Mouse (Mus musculus) midbrain, embryonic 13.5 days (tissue): ENCODE results near the gene Tmem43. TPM values are rescaled to one million over a fixed set of nuclear protein-coding genes. Genes with fewer than 3 reads are reported as not detected.
"Not testable (repeated sequence)": the region's sequence is repeated elsewhere in the genome, so short reads cannot be mapped to it uniquely, and the experiment has no call there.

Experiments
- ATAC-seq: fragments of 200-750 bp; cut with Nextera tagmentation; 2 replicates; pipeline ENCODE4 v1.8.0; 2017; ENCODE audit warnings: mild to moderate bottlenecking, moderate TSS enrichment, moderate library complexity
- H3K27ac ChIP-seq: fragments of 300-500 bp; sonication (generic); 2 replicates; pipeline ENCODE4 v1.5.1; 2015; ENCODE audit warnings: inconsistent platforms, mild to moderate bottlenecking, moderate library complexity
- H3K27me3 ChIP-seq: fragments of 300-500 bp; sonication (generic); 2 replicates; pipeline ENCODE4 v1.6.1; 2015; ENCODE audit warnings: mild to moderate bottlenecking, inconsistent platforms
- H3K36me3 ChIP-seq: fragments of 300-500 bp; sonication (generic); 2 replicates; pipeline ENCODE4 v1.6.1; 2015; ENCODE audit warnings: mild to moderate bottlenecking, inconsistent platforms
- H3K4me1 ChIP-seq: fragments of 300-500 bp; sonication (generic); replicated peaks from 2 replicates; pipeline ENCODE4 v1.6.1; 2015; ENCODE audit warnings: inconsistent platforms
- H3K4me2 ChIP-seq: fragments of 300-500 bp; sonication (generic); replicated peaks from 2 replicates; pipeline ENCODE4 v1.6.1; 2015; ENCODE audit warnings: moderate library complexity, mild to moderate bottlenecking, inconsistent platforms
- H3K4me3 ChIP-seq: fragments of 300-500 bp; sonication (generic); replicated peaks from 2 replicates; pipeline ENCODE4 v1.5.1; 2015; ENCODE audit warnings: mild to moderate bottlenecking, inconsistent platforms
- H3K9ac ChIP-seq: fragments of 300-500 bp; sonication (generic); replicated peaks from 2 replicates; pipeline ENCODE4 v1.6.1; 2015; ENCODE audit warnings: mild to moderate bottlenecking, inconsistent platforms
- H3K9me3 ChIP-seq: fragments of 300-500 bp; sonication (generic); 2 replicates; pipeline ENCODE4 v1.6.1; 2016; ENCODE audit warnings: mild to moderate bottlenecking, inconsistent platforms
- WGBS: fragments of 180-500 bp; shearing (Covaris S2); methylation state at CpG from one replicate; pipeline ENCODE4 v1.1.7; 2015; 5-methylcytosine and 5-hydroxymethylcytosine counted together
- polyA plus RNA-seq: library from polyadenylated mRNA; unstranded; fragments of >200 nt; fragmentation: Nextera tagmentation; extraction: Ambion mirVana; gene quantifications from 2 replicates; pipeline ENCODE4 v1.2.1, GENCODE M21; 2015

Gene Tmem43
- polyA plus RNA-seq, 1 experiment from 2014 or later: 48.4 TPM

DNA sequence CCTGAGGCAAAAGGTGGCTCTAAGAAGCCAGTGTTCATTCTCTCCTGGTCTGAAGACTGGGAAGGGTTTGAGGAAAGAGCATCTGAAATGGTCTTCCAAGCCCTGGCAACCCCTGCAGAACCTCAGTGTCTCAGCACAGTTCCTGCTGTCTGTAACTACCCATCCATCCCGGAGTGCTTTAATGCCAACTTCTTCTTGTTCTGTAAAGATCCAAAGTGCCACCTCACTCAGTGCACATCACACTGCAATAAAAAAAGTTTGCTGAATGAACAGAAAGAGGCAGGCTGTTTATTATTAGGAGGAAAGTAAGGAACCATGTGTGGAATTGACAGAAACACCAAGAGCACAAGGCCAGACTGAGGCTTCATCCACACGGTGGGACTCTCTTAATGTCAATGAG, 2.8 kb upstream of the Tmem43 start:
- H3K4me3 ChIP-seq: no peak overlapping the region
- no peaks in the 10 kb centered on the region for H3K9me3 ChIP-seq
- no peak overlapping the region for H3K4me2 ChIP-seq
- H3K27ac ChIP-seq: no peak overlapping the region
- H3K4me1 ChIP-seq: peaks cover 30% of the 10 kb centered on the region
- H3K27me3 ChIP-seq: no peaks in the 10 kb centered on the region
- no peak overlapping the region for H3K9ac ChIP-seq
- 91% methylated on average over 2 of the region's 2 CpGs for WGBS
- H3K36me3 ChIP-seq: peaks cover 22% of the 10 kb centered on the region
- ATAC-seq: no peak

DNA sequence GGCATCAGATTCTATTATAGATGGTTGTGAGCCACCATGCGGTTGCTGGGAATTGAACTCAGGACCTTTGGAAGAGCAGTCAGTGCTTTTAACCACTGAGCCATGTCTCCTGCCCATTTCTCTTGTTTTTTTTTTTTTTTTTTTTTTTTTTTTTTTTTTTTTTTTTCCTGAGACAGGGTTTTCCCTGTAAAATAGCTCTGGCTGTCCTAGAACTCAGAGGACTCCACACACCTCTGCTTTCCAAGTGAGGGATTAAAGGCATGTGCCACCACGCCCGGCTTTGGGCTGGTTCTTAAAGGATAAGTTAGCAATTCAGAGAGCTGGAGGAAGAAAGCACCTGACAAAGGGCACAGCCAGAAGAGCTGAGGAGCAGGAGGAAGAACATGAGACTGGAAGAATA, 2.1 kb upstream of the Tmem43 start:
- Histone ChIP-seq H3K4me1 (peaks cover 30% of the 10 kb centered on the region), H3K36me3 (peaks cover 19% of the 10 kb centered on the region)
- not testable (repeated sequence) for ATAC-seq, H3K27ac ChIP-seq, H3K9ac ChIP-seq, H3K4me2 ChIP-seq, H3K27me3 ChIP-seq, H3K4me3 ChIP-seq, H3K9me3 ChIP-seq
- WGBS: 94% methylated on average over 3 of the region's 3 CpGs

DNA sequence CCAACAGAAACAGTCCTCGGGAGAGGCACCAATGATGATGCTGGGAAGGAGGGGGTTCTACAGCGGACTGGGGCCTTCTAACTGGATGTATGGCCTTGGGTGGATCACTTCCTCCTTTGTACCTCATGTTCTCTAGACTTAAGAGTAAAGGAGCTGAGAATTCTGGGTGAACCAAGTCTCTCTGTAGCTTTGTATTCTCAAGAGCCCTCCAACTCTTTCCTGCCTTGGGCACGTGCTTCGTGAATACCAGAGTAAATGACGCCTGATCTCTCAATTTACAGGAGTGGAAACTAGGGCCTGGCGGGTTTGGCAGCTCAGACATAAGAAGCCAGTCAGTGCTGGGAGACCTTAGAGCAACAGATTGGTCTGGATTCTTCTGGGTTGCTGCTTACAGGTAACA, 1.2 kb upstream of the Tmem43 start:
- H3K4me3 ChIP-seq: peak overlapping the region; percentile 76
- H3K27me3 ChIP-seq: no peaks in the 10 kb centered on the region
- H3K36me3 ChIP-seq: peaks cover 19% of the 10 kb centered on the region
- ATAC-seq: no peak
- no peak overlapping the region for H3K27ac ChIP-seq
- no peaks in the 10 kb centered on the region for H3K9me3 ChIP-seq
- 33% methylated on average over 6 of the region's 6 CpGs for WGBS
- peak overlapping the region; percentile 75 for H3K9ac ChIP-seq
- H3K4me2 ChIP-seq: peak overlapping the region; percentile 89
- peaks cover 30% of the 10 kb centered on the region for H3K4me1 ChIP-seq

DNA sequence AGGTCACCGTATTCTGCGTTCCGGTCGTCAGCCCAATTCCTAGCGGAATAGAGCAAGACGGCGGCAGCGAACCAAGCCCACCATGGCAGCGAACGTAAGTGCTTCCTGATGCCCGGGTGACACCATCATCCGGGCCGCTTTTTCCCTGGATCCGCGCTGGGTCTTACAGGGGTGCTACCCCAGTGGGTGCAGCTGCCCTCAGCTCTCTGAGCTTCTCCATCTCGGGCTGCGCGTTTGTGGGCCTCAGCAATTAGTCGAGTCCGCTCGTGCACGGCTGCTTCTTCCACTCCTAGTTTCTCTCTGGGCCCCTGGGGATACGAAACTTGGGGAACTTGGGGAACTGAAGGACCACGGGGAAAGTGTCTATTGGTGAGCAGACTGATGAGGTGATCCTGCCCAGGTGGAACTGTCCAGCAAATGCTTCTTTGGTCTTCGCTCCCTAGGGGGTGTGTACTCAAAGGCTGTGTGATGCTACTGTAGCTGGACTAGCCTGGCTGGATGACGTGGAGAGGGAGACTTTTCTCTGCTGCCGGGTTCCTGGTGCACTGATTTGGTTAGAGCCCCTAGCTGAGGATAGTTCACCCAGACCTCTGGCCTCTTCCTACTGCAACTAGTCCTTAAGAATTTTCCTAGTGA, 420 bp downstream of the Tmem43 start:
- H3K9ac ChIP-seq: peak overlapping the region; percentile 79
- WGBS: under 1% methylated on average over 27 of the region's 27 CpGs
- no peaks in the 10 kb centered on the region for H3K9me3 ChIP-seq
- peak overlapping the region; percentile 31; the same call in 1 of the 2 replicates for H3K27ac ChIP-seq
- H3K36me3 ChIP-seq: peaks cover 28% of the 10 kb centered on the region
- H3K27me3 ChIP-seq: no peaks in the 10 kb centered on the region
- peak; percentile 71 for ATAC-seq
- H3K4me2 ChIP-seq: peak overlapping the region; percentile 89
- H3K4me3 ChIP-seq: peak overlapping the region; percentile 76
- peaks cover 30% of the 10 kb centered on the region for H3K4me1 ChIP-seq

DNA sequence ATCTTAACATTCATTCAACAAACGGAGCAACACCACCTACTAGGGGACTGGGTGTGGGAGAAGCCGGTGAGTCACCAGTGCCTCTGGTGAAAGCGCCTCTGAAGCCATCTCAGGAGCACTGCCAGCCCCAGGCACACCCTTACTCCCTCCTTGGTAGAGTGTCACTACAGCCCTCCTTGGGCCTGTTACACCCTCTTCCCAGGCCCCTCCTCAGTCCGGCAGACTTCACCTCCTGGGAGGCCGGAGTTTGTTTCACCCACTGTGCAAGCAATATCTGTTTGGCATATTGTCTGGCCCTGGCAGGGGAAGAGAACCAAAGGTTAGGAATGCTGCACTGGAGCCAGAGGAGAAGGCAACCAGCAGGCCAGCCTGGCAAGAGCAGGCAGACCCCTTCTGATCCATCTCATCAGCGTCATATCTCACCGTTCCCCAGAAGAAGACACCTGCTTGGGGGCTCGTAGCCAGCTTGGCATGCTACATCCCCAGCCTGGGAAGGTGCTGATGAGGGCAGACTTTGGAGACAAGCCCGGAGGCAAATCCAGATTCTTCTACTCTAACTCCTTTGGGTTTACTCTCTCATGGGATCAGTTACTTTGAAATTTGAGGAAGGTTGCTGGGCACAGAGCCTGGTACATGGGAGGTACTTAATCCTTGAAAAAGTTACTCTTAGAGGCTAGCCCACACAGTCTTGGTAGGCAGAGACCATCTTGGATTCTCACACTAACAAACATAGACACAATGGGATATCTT, 1.1 kb downstream of the Tmem43 start:
- H3K27me3 ChIP-seq: no peaks in the 10 kb centered on the region
- H3K27ac ChIP-seq: no peak overlapping the region
- peaks cover 30% of the 10 kb centered on the region for H3K4me1 ChIP-seq
- peaks cover 35% of the 10 kb centered on the region for H3K36me3 ChIP-seq
- 56% methylated on average over 9 of the region's 9 CpGs for WGBS
- peak overlapping the region; percentile 79 for H3K9ac ChIP-seq
- H3K4me3 ChIP-seq: peak overlapping the region; percentile 76
- H3K9me3 ChIP-seq: no peaks in the 10 kb centered on the region
- H3K4me2 ChIP-seq: peak overlapping the region; percentile 89
- no peak for ATAC-seq

DNA sequence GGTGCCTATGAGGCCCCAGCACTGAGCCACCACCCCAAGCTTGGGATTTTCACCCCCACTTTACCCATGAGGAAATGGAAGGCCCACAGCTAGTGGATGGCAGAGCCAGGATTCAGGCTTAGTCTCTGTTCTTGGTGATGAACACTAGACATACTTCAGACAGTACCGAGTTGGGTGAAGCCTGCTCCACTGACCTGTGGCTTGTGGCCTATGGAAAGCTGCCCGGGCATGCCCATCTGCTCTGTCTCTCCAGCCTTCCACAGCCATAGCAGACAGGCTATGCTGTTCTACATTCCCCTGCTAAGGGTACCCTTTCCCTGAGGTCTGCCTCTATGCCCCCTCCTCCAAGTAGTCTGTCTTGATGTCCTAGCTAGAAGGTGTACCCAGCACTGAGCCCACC, 3.0 kb downstream of the Tmem43 start:
- 98% methylated on average over 2 of the region's 2 CpGs for WGBS
- Histone ChIP-seq H3K4me1 (peaks cover 30% of the 10 kb centered on the region), H3K27me3 (no peaks in the 10 kb centered on the region), H3K36me3 (peaks cover 54% of the 10 kb centered on the region), H3K9me3 (no peaks in the 10 kb centered on the region), H3K9ac (no peak overlapping the region), H3K4me3 (no peak overlapping the region), H3K27ac (no peak overlapping the region), H3K4me2 (no peak overlapping the region)
- no peak for ATAC-seq

DNA sequence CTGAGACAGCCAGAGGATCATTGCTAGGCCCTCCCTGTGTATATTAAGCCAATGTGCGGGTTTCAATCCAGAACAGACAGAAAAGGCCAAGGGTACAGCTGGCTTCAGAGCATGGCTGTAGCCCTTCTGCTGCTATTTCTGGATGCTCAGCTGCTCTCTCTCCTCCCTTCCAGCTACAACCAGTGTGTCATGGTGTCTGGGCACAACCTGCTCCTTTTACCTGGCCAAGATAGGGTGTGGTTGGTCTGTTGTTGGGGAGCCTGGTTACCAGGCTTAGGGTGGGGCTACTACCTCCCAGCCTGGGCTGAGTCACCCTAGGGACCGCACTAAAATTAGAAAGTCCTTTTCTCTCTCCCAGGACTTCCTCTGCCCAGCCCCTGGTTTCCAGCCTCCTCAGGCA, 9.9 kb downstream of the Tmem43 start:
- WGBS: 92% methylated on average over 2 of the region's 2 CpGs
- Histone ChIP-seq H3K27ac (no peak overlapping the region), H3K36me3 (peaks cover 99% of the 10 kb centered on the region), H3K9ac (no peak overlapping the region), H3K4me3 (no peak overlapping the region), H3K9me3 (no peaks in the 10 kb centered on the region), H3K27me3 (no peaks in the 10 kb centered on the region), H3K4me1 (no peaks in the 10 kb centered on the region), H3K4me2 (no peak overlapping the region)
- no peak for ATAC-seq

DNA sequence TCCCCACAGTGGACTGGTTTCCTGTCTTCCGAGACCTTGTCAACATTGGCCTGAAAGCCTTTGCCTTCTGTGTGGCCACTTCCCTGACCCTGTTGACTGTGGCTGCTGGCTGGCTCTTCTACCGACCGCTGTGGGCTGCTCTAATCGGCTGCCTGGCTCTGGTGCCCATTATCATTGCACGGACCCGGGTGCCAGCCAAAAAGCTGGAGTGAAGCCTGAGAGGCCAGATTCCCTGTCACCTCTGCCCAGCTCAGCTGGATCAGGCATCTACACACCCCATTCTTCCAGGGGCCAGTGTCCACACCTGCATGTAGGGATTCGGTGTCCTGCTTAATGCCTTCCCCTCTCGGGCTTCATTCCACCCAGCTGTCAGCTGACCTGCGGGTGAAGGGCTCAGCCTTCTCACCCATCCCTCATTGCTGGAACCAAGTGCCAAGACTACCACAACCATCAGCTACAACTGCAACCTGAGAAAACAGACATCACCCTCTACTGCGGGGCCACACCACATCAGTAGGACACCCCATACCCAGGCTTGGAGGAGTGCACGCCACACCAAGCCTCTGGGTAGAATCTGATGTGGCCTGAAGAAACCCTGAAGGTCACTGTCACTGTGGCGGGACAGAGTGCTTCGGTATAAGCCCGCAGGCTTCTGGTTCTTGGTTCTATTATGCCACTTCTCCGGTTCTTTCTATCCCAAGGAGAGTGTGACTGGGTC, 13.4 kb downstream of the Tmem43 start:
- H3K9me3 ChIP-seq: no peaks in the 10 kb centered on the region
- no peaks in the 10 kb centered on the region for H3K4me1 ChIP-seq
- H3K4me3 ChIP-seq: no peak overlapping the region
- no peaks in the 10 kb centered on the region for H3K27me3 ChIP-seq
- ATAC-seq: no peak
- H3K9ac ChIP-seq: no peak overlapping the region
- H3K4me2 ChIP-seq: no peak overlapping the region
- WGBS: 92% methylated on average over 15 of the region's 15 CpGs
- peaks cover 96% of the 10 kb centered on the region for H3K36me3 ChIP-seq
- no peak overlapping the region for H3K27ac ChIP-seq

DNA sequence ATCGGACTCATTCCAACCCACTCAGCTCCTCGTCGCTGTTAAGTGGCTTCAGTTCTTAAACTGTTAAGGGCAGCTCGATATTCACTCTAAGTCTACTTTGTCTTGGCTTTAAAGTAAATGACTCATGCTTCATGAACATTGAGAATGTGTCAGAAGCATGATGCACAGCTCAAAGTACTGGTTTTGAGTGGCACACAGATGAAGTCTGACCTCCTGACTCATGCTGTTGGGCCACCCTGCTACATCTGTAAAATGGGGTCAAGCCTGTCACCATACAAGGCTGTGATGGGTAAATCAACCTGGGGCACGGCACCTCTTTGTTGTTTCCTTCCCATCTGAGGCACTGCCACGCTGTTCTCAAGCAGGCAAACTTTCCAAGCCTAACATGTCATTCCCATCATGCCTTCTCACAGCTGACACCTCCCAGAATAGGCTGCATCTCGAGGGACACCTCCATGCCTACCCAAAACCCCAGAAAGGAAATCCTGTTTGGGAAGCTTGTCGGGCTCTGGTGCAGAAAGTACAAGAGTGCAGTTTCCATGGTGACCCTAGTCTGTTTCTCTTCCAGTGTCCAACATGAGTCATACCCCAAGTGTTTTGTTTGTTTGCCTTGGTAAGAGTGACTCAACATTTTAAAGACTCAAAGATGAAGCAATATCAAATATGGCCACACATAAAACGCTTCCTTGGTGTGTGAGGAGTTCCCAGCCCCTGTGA, 15.2 kb downstream of the Tmem43 start:
- no peak for ATAC-seq
- Histone ChIP-seq H3K27ac (no peak overlapping the region), H3K9me3 (no peaks in the 10 kb centered on the region), H3K27me3 (no peaks in the 10 kb centered on the region), H3K9ac (no peak overlapping the region), H3K4me2 (no peak overlapping the region), H3K4me1 (no peaks in the 10 kb centered on the region), H3K4me3 (no peak overlapping the region), H3K36me3 (peaks cover 96% of the 10 kb centered on the region)
- 87% methylated on average over 9 of the region's 9 CpGs for WGBS

DNA sequence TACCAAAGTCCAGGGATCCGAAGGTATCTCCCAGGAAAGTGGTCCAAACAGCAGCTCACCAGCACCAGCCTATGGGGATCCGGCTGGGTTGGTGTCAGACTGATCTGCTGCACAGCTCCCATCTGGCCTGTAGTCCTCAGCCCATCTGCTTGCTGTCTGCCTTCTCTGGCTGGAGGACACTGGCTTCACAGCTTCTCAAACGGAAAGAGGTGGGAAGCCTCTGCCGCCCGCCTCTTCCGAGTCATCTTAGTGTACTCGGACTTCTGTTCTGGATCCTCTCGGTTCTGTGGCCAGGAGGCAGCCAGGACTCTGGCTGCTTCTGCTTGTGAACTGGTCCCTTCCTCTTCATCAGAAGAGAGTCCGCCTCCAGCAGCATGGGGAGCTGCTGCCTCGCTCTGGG, 16.4 kb downstream of the Tmem43 start:
- 89% methylated on average over 10 of the region's 10 CpGs for WGBS
- no peak overlapping the region for H3K4me2 ChIP-seq
- no peaks in the 10 kb centered on the region for H3K9me3 ChIP-seq
- H3K27me3 ChIP-seq: no peaks in the 10 kb centered on the region
- H3K9ac ChIP-seq: no peak overlapping the region
- H3K27ac ChIP-seq: no peak overlapping the region
- H3K36me3 ChIP-seq: peaks cover 94% of the 10 kb centered on the region
- H3K4me3 ChIP-seq: no peak overlapping the region
- no peak for ATAC-seq
- H3K4me1 ChIP-seq: no peaks in the 10 kb centered on the region

DNA sequence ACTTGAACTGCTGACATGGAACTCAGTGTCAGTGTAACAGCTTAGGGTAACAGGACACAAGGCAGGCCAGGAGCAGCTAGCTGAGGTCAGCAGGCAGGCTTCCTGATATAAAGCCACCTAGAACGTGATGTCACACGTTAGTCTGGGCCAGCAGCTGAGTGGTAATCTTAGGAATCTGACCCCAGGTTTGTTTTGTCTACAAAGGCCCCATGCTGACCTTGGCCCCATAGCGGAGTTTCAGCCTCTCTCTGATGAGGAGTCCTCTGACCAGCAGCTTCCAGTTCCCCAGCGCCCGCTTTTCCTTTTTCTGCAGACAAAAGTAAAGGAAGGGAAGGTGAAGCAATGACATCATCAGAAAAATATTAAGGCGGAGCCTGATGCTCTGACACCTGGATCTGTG, 17.5 kb downstream of the Tmem43 start:
- peaks cover 94% of the 10 kb centered on the region for H3K36me3 ChIP-seq
- 76% methylated on average over 6 of the region's 6 CpGs for WGBS

DNA sequence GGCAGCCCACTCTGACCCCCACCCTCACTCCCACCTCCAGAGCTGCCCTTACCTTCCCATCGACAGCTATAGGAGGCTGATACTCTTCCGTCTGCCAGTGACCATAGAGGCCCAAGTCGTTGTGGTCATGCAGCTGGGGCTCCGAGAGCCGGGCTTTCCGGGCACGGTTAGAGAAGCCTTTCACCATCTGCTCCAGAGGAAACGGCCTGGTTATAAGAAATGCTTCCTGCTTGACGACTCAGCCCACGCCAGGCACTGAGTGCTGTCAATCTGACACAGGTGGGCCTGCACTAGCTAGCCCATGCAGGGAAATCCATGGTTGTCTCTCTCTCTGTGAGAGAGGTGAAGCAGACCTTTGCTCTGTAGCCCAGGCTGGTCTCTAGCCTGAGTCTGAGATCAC, 19.6 kb downstream of the Tmem43 start:
- Histone ChIP-seq H3K4me3 (no peak overlapping the region), H3K27ac (no peak overlapping the region), H3K27me3 (no peaks in the 10 kb centered on the region), H3K4me2 (no peak overlapping the region), H3K9me3 (no peaks in the 10 kb centered on the region), H3K4me1 (no peaks in the 10 kb centered on the region), H3K36me3 (peaks cover 94% of the 10 kb centered on the region), H3K9ac (no peak overlapping the region)
- ATAC-seq: no peak
- 92% methylated on average over 10 of the region's 10 CpGs for whole genome bisulfite sequencing

More for the DNA sequence above, 17.5 kb downstream of the Tmem43 start:
- Histone ChIP-seq H3K27ac (no peak overlapping the region), H3K4me2 (no peak overlapping the region), H3K9ac (no peak overlapping the region), H3K4me3 (no peak overlapping the region), H3K4me1 (no peaks in the 10 kb centered on the region), H3K27me3 (no peaks in the 10 kb centered on the region), H3K9me3 (no peaks in the 10 kb centered on the region)
- no peak for ATAC-seq
